Mouse (Mus musculus): ENCODE data around the gene Cdc73. TPM values are rescaled to one million over a fixed set of nuclear protein-coding genes. Genes with fewer than 3 reads are reported as not detected.

Gene Cdc73
- total RNA-seq, 1 experiment = 38.5 TPM

DNA sequence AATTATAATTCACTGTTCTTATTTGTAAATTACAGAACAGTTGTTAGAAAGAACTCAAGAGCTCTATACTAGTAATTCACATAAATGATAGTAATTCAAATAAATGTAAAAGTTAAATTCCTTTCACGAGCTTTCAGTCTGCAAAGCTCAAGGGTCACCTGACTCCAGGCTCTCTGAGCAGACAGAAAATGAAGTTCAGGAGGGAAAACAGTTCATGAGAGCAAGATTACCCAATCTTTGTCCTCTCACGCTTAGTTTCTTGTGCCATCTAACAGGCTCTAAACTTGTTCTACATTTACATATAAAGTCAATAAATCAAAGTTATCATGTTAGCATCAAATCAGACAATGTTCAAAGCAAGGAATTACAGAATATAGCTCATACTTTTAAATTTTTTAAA, 93.8 kb downstream of the Cdc73 start:
- no peak for TF ChIP-seq MAFK (IDR thresholded peaks at IDR 0.05; ENCODE audit: insufficient read depth, low read depth, low read length)
- TF ChIP-seq HCFC1 (IDR thresholded peaks at IDR 0.05; ENCODE audit: borderline replicate concordance, insufficient read depth, low read length) = no peak
- TF ChIP-seq CHD2 (IDR thresholded peaks at IDR 0.05; ENCODE audit: low read depth, low read length) = no peak
- no peak for TF ChIP-seq ZNF384 (IDR thresholded peaks at IDR 0.05; ENCODE audit: low read depth, low read length)
- no peak for TF ChIP-seq ZC3H11A (IDR thresholded peaks at IDR 0.05; ENCODE audit: borderline replicate concordance, low read depth, low read length)
- no peak overlapping the region for H3K4me3 ChIP-seq (ENCODE audit: insufficient read depth in 1 of 2, low read depth in 1 of 2, low read length in 2 of 2, poor library complexity in 1 of 2, severe bottlenecking in 1 of 2)
- H3K36me3 ChIP-seq (ENCODE audit: control insufficient read depth, insufficient read depth, low read length, poor library complexity, severe bottlenecking) = no peaks in the 10 kb centered on the region; the same call in 1 of the 2 replicates
- H3K4me1 ChIP-seq (ENCODE audit: control insufficient read depth in 2 of 2, insufficient read depth in 2 of 2, low read length in 2 of 2, poor library complexity in 1 of 2) = no peaks in the 10 kb centered on the region
- no peak for DNase-seq (ENCODE audit: low read depth, low spot score)
- H3K27ac ChIP-seq (ENCODE audit: insufficient read depth, low read depth, low read length, poor library complexity, severe bottlenecking) = no peak overlapping the region
- H3K9ac ChIP-seq (ENCODE audit: insufficient read depth, low read depth, low read length, poor library complexity, severe bottlenecking) = no peak overlapping the region
- in situ Hi-C loops (cut with MboI; ENCODE audit: low sequenced_read_pairs in 2 of 2, unreplicated experiment in 2 of 2) = no loop called here
- no peaks in the 10 kb centered on the region for H3K9me3 ChIP-seq (ENCODE audit: control insufficient read depth, insufficient read depth, low read depth, low read length)

DNA sequence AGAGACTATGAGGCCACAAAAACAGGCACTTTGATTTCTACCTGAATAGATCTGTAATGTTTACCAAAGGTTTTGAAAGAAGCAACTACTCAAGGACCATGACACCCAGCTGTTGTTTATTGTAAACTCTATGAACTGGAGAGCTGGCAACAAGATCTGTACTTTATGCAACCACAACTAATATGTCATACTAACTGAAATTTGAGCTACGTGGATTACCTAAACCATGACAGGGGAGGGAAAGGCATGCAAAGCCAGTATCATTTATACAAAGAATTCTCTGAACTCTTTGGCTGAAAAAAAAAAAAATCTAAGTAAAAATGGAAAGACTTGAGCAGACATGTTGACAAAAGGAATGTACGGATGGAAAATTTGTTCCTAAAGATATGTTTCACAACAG, 105.8 kb downstream of the Cdc73 start:
- Histone ChIP-seq H3K4me3 (ENCODE audit: insufficient read depth in 1 of 2, low read depth in 1 of 2, low read length in 2 of 2, poor library complexity in 1 of 2, severe bottlenecking in 1 of 2) (no peak overlapping the region), H3K27ac (ENCODE audit: insufficient read depth, low read depth, low read length, poor library complexity, severe bottlenecking) (no peak overlapping the region), H3K4me1 (ENCODE audit: control insufficient read depth in 2 of 2, insufficient read depth in 2 of 2, low read length in 2 of 2, poor library complexity in 1 of 2) (no peaks in the 10 kb centered on the region), H3K9me3 (ENCODE audit: control insufficient read depth, insufficient read depth, low read depth, low read length) (no peaks in the 10 kb centered on the region), H3K9ac (ENCODE audit: insufficient read depth, low read depth, low read length, poor library complexity, severe bottlenecking) (no peak overlapping the region), H3K36me3 (ENCODE audit: control insufficient read depth, insufficient read depth, low read length, poor library complexity, severe bottlenecking) (no peaks in the 10 kb centered on the region)
- no peak for DNase-seq (ENCODE audit: low read depth, low spot score)
- in situ Hi-C loops (cut with MboI; ENCODE audit: low sequenced_read_pairs in 2 of 2, unreplicated experiment in 2 of 2) = no loop called here
- TF ChIP-seq ZC3H11A (IDR thresholded peaks at IDR 0.05; ENCODE audit: borderline replicate concordance, low read depth, low read length) (no peak), ZNF384 (IDR thresholded peaks at IDR 0.05; ENCODE audit: low read depth, low read length) (no peak), HCFC1 (IDR thresholded peaks at IDR 0.05; ENCODE audit: borderline replicate concordance, insufficient read depth, low read length) (no peak), MAFK (IDR thresholded peaks at IDR 0.05; ENCODE audit: insufficient read depth, low read depth, low read length) (no peak), CHD2 (IDR thresholded peaks at IDR 0.05; ENCODE audit: low read depth, low read length) (no peak)

DNA sequence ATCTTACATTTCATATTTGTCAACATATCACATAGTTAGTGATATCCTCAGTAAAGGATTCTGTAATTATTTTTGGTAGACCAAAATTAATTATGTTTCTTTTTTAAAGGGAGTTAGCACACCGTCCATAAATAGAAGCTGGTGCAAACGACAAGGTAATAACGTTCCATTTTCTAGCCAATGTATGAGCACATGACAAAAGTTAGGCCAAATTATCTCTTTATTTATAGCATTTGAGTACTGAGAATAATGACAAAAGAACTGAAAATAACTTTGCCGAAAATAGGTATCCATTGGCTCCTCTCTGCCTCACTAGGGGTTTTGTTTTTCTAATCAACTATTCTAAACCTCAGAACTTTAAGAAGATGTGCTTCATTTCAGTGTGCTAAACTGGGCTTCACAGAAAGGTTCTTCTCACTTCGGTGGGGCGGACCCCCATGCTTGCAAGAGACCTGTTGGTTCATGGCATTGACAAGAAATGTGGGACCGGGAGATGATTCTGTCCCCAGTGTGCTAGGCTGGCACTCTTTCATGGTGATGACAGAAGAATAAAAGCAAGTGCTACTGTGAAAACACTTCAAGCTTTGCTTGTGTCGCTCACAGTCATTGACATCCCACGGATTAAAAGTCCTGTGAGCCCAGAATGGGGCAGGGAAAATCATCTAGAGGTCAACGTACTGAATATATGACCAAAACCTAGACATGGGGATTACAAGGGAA, 125.7 kb downstream of the Cdc73 start:
- no peaks in the 10 kb centered on the region for H3K4me1 ChIP-seq (ENCODE audit: control insufficient read depth in 2 of 2, insufficient read depth in 2 of 2, low read length in 2 of 2, poor library complexity in 1 of 2)
- H3K4me3 ChIP-seq (ENCODE audit: insufficient read depth in 1 of 2, low read depth in 1 of 2, low read length in 2 of 2, poor library complexity in 1 of 2, severe bottlenecking in 1 of 2) = no peak overlapping the region
- H3K27ac ChIP-seq (ENCODE audit: insufficient read depth, low read depth, low read length, poor library complexity, severe bottlenecking) = no peak overlapping the region
- no peaks in the 10 kb centered on the region for H3K9me3 ChIP-seq (ENCODE audit: control insufficient read depth, insufficient read depth, low read depth, low read length)
- no peak overlapping the region for H3K9ac ChIP-seq (ENCODE audit: insufficient read depth, low read depth, low read length, poor library complexity, severe bottlenecking)
- no peak for TF ChIP-seq HCFC1 (IDR thresholded peaks at IDR 0.05; ENCODE audit: borderline replicate concordance, insufficient read depth, low read length)
- TF ChIP-seq ZNF384 (IDR thresholded peaks at IDR 0.05; ENCODE audit: low read depth, low read length) = no peak
- no peak for TF ChIP-seq CHD2 (IDR thresholded peaks at IDR 0.05; ENCODE audit: low read depth, low read length)
- no peak for TF ChIP-seq ZC3H11A (IDR thresholded peaks at IDR 0.05; ENCODE audit: borderline replicate concordance, low read depth, low read length)
- TF ChIP-seq MAFK (IDR thresholded peaks at IDR 0.05; ENCODE audit: insufficient read depth, low read depth, low read length) = no peak
- H3K36me3 ChIP-seq (ENCODE audit: control insufficient read depth, insufficient read depth, low read length, poor library complexity, severe bottlenecking) = no peaks in the 10 kb centered on the region
- in situ Hi-C loops (cut with MboI; ENCODE audit: low sequenced_read_pairs in 2 of 2, unreplicated experiment in 2 of 2) = no loop called here
- DNase-seq (ENCODE audit: low read depth, low spot score) = no peak

DNA sequence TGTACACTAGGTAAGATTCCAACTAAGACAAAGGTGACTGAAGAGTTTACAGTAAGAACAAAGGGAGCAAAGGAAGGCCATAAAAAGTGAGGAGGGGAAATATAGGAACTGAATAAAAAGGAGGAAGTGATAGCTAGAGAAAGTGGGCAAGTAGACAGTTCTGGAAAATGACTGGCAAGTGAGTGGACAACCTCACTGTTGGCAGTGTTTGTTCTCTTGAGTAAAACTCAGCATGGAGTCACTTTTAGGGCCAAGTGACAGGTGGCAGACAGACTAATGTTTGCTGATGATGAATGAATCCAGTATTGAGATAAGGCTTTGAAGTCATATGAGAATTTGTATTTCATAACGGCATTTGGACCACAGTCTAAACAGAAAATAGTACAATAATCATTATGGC, 144.5 kb downstream of the Cdc73 start:
- no peak overlapping the region for H3K9ac ChIP-seq (ENCODE audit: insufficient read depth, low read depth, low read length, poor library complexity, severe bottlenecking)

More for the DNA sequence above, 144.5 kb downstream of the Cdc73 start:
- H3K36me3 ChIP-seq (ENCODE audit: control insufficient read depth, insufficient read depth, low read length, poor library complexity, severe bottlenecking) = no peaks in the 10 kb centered on the region
- no peak overlapping the region for H3K27ac ChIP-seq (ENCODE audit: insufficient read depth, low read depth, low read length, poor library complexity, severe bottlenecking)
- no peaks in the 10 kb centered on the region for H3K9me3 ChIP-seq (ENCODE audit: control insufficient read depth, insufficient read depth, low read depth, low read length)
- no peak overlapping the region for H3K4me3 ChIP-seq (ENCODE audit: insufficient read depth in 1 of 2, low read depth in 1 of 2, low read length in 2 of 2, poor library complexity in 1 of 2, severe bottlenecking in 1 of 2)
- in situ Hi-C loops (cut with MboI; ENCODE audit: low sequenced_read_pairs in 2 of 2, unreplicated experiment in 2 of 2) = no loop called here
- no peak for TF ChIP-seq ZC3H11A (IDR thresholded peaks at IDR 0.05; ENCODE audit: borderline replicate concordance, low read depth, low read length)
- no peak for TF ChIP-seq ZNF384 (IDR thresholded peaks at IDR 0.05; ENCODE audit: low read depth, low read length)
- no peak for TF ChIP-seq MAFK (IDR thresholded peaks at IDR 0.05; ENCODE audit: insufficient read depth, low read depth, low read length)
- TF ChIP-seq CHD2 (IDR thresholded peaks at IDR 0.05; ENCODE audit: low read depth, low read length) = no peak
- no peak for TF ChIP-seq HCFC1 (IDR thresholded peaks at IDR 0.05; ENCODE audit: borderline replicate concordance, insufficient read depth, low read length)
- no peak for DNase-seq (ENCODE audit: low read depth, low spot score)
- peaks cover 0 to 3% of the 10 kb centered on the region in 2 experiments; a peak in 1 of 4 replicates for H3K4me1 ChIP-seq (ENCODE audit: control insufficient read depth in 2 of 2, insufficient read depth in 2 of 2, low read length in 2 of 2, poor library complexity in 1 of 2)

Measured in ES-E14 (cell line).